Mouse (Mus musculus) small intestine, adult 2 months (tissue): ENCODE measurements at regions not wholly inside any gene's neighbourhood (a gene's known extent, or its start where the extent isn't known, plus 50 kb on each side); places are given as distances from the start of the nearest gene placed in this dataset.

ENCODE experiments used
- H3K27ac ChIP-seq: fragments of 200-500 bp; 2 replicates; pipeline ENCODE4 v1.5.1; 2012; ENCODE audit warnings: low read depth, low read length, control low read depth, inconsistent platforms; ENCODE audit not compliant: insufficient read depth
- H3K27me3 ChIP-seq: fragments of 200-500 bp; 2 replicates; pipeline ENCODE4 v1.6.1; 2012; ENCODE audit warnings: mild to moderate bottlenecking, moderate library complexity, low read length, inconsistent platforms; ENCODE audit not compliant: control insufficient read depth, insufficient read depth
- H3K36me3 ChIP-seq: fragments of 200-500 bp; 2 replicates; pipeline ENCODE4 v1.6.1; 2012; ENCODE audit warnings: mild to moderate bottlenecking, low read length, control low read depth, inconsistent platforms; ENCODE audit not compliant: control insufficient read depth, insufficient read depth
- H3K4me1 ChIP-seq: fragments of 200-500 bp; 2 replicates; pipeline ENCODE4 v1.6.1; 2012; ENCODE audit warnings: low read length, inconsistent platforms, mixed read lengths; ENCODE audit not compliant: control insufficient read depth, insufficient read depth, insufficient read length
- H3K4me3 ChIP-seq: fragments of 200-500 bp; 2 replicates; pipeline ENCODE4 v1.5.1; 2012; ENCODE audit warnings: low read depth, mild to moderate bottlenecking, control low read depth, inconsistent platforms, low read length, moderate library complexity
- CTCF ChIP-seq: fragments of 200-500 bp; IDR thresholded peaks from 2 replicates; pipeline ENCODE4 v1.5.1; 2012; ENCODE audit warnings: low read depth, mild to moderate bottlenecking, control low read depth, inconsistent platforms, low read length, moderate library complexity, mixed read lengths; ENCODE audit not compliant: insufficient replicate concordance, insufficient read length; ENCODE audit errors: extremely low read depth
- POLR2A ChIP-seq: fragments of 200-500 bp; IDR thresholded peaks from 2 replicates; pipeline ENCODE4 v1.6.1; 2012; ENCODE audit warnings: low read depth, mild to moderate bottlenecking, control low read depth, inconsistent platforms, low read length, moderate library complexity
- WGBS: fragments of 180-500 bp; shearing (Covaris S2); methylation state at CpG from one replicate; pipeline ENCODE4 v1.1.7; 2018; 5-methylcytosine and 5-hydroxymethylcytosine counted together

DNA sequence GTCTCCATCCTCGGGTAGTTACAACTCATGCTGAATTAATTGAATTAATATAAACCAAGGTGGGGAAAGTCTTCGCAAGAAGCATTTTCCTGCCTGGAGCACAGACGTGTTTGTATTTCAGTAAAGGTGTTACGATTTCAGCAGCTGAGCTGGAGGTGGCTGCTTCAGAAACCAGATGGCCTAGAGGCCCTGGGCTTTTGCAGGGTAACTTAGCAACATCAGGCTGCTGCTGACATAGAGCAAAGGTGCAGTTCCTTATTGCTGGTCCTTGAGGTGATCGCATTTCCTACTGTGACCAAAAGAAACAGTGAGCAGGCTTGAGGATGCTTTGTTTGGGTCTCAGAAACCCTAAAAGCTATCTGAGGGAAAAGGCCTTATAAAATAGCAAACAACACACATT, 141.3 kb upstream of the Vldlr start:
- H3K4me3 ChIP-seq = no peak overlapping the region
- 60% methylated on average over 5 of the region's 5 CpGs for WGBS
- no peaks in the 10 kb centered on the region for H3K27me3 ChIP-seq
- H3K27ac ChIP-seq = no peak overlapping the region
- no peaks in the 10 kb centered on the region for H3K4me1 ChIP-seq
- H3K36me3 ChIP-seq = no peaks in the 10 kb centered on the region
- no peak for TF ChIP-seq CTCF
- TF ChIP-seq POLR2A = no peak

DNA sequence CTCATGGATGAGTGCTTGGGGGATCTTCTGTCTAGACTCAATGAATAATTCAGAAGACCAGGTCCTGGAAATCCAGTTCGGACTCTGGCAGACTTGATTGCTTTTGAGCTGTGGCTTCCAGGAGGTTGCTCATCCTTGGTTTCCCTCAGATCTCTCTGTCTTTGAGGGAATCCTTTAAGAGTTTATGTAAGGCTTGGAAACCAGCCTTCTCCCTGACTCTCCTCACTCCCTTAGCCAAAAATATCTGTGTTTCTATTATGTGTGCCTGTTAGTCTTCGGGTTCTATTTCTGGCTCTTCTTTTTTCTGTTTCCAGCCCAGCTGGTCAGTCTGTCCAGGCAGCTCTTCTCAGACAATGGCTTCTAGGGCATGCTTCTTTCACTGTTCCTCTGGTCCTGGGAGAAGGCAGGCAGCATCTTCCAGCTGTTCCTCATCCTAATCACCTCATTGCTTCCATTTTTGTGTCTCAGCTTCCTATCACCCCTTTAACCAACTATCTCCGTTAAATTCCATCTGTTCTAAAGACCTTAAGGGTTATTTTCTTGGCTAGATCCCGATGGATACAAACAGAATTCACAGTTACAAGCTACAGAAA, 139.3 kb upstream of the Vldlr start:
- no peaks in the 10 kb centered on the region for H3K27me3 ChIP-seq
- no peaks in the 10 kb centered on the region for H3K36me3 ChIP-seq
- H3K4me3 ChIP-seq = no peak overlapping the region
- H3K27ac ChIP-seq = no peak overlapping the region
- H3K4me1 ChIP-seq = no peaks in the 10 kb centered on the region
- WGBS = 56% methylated on average over 4 of the region's 4 CpGs
- no peak for TF ChIP-seq CTCF
- TF ChIP-seq POLR2A = no peak

DNA sequence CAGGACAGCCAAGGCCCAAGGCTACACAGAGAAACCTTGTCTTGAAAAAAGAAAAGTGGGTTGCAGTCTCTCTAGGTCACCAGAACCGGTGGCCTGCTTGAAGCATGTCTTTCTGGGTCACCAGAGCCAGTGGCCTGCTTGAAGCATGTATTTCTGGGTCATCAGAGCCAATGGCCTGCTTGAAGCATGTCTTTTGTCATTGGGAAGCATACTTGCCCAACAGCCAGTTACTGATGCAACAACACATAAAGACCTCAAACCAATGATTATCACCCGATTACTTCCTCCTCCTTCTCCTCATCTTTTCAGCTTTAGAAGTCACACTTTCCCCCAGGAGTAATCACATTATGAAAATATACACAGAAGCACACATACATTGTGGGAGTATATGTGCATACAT, 128.9 kb upstream of the Vldlr start:
- Histone ChIP-seq H3K27me3 (no peaks in the 10 kb centered on the region), H3K27ac (no peak overlapping the region), H3K36me3 (no peaks in the 10 kb centered on the region), H3K4me1 (no peaks in the 10 kb centered on the region), H3K4me3 (no peak overlapping the region)
- WGBS = 65% methylated on average over 2 of the region's 2 CpGs
- TF ChIP-seq POLR2A = no peak
- TF ChIP-seq CTCF = no peak

DNA sequence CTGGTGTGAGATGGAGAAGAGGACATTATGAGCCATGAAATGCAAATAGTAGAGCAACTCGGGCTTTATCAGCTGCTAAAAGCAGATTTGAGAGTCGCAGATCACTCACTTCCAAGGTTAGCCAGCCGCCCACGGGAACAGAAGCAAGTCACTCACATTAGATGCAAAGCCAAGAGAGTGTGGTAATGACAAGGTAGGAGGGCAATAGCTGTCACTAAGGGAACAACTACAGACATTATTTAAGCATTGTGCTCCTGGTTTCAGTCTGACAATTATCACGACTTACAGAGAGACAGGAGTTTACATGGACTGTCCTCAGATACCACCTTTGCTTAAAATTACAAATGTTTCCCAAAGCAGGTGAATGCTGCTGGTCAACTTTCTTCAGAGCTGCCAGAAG, 128.5 kb upstream of the Vldlr start:
- H3K4me3 ChIP-seq = no peak overlapping the region

DNA sequence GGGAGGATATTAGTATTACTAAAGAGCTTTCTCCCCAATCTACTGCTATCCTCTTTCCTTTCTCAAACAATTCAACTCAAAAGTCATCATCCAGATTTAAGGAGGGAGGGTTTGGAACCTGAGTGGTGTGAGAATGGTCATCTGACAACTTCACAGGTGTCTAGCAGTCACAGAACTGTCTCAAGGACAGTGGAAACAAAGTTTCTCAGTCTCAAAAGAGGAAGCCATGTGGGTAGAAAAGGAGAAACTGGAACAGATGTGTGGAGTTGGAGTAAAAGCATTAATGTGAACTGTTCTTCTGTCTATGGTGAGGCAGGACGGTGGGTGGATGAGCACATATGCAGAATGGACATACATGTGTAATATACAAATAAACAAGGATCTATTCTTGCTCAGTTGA, 127.2 kb upstream of the Vldlr start:
- no peak overlapping the region for H3K4me3 ChIP-seq
- TF ChIP-seq POLR2A = no peak
- WGBS = 67% methylated on average over 1 of the region's 1 CpGs
- no peaks in the 10 kb centered on the region for H3K27me3 ChIP-seq
- no peak overlapping the region for H3K27ac ChIP-seq
- no peaks in the 10 kb centered on the region for H3K36me3 ChIP-seq
- H3K4me1 ChIP-seq = no peaks in the 10 kb centered on the region

More for the DNA sequence above, 128.5 kb upstream of the Vldlr start:
- Histone ChIP-seq H3K27ac (no peak overlapping the region), H3K4me1 (no peaks in the 10 kb centered on the region), H3K27me3 (no peaks in the 10 kb centered on the region), H3K36me3 (no peaks in the 10 kb centered on the region)
- TF ChIP-seq CTCF (no peak), POLR2A (no peak)
- WGBS = 71% methylated on average over 5 of the region's 5 CpGs

DNA sequence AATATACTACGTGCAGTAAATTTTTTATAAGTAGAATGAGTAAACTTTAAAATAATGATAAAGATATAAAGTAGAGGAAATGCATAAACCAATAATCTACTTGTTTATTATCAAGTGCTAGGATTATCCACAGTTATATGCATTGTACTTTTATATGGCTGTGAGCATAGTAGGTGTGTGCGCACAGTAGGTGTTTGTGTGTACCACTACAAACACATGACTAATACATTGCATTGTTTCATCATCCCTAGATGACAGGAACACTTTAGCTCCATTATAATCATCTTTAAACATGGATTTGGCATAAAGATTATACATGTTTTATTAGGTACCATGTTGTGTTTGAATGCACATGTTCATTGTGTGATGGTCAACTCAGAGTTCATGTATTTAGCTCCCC, 124.7 kb upstream of the Vldlr start:
- H3K4me1 ChIP-seq = no peaks in the 10 kb centered on the region
- H3K36me3 ChIP-seq = no peaks in the 10 kb centered on the region
- H3K27ac ChIP-seq = no peak overlapping the region
- no peaks in the 10 kb centered on the region for H3K27me3 ChIP-seq
- H3K4me3 ChIP-seq = no peak overlapping the region
- WGBS = 83% methylated on average over 2 of the region's 2 CpGs
- TF ChIP-seq POLR2A (no peak), CTCF (no peak)

DNA sequence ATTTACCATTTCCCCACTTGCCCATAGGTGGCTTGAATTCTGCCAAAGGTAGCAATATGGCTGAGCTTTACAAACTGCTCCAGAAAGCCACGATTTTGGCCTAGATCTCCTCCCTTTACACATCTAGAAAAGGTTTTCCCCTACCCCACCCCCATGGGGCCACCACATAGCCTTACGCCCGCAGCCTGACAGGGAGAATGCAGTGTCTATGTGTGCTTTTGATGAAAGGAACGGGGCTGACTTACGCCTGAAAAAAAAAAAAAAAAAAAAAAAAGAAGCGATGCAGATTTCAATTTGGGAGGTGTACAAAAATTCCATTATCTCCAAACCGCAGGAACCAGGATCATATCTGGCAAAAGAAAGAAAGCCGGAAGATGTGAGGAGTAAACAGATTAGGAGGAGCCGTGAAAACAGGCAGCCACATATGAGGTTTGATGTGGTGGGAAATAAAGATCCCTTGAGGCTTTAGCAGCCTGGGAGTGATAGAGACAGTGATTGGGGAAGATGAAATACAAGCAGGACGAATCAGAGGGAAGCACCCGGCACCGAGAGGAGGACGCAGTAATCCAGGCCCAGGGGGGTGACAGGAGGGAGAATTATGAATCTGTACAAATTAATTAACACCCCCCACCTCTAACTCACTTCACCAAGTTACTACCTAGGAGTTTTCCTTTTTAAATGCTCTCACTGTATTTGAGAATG, 121.4 kb upstream of the Vldlr start:
- Histone ChIP-seq H3K36me3 (no peaks in the 10 kb centered on the region), H3K27me3 (no peaks in the 10 kb centered on the region), H3K27ac (no peak overlapping the region), H3K4me1 (no peaks in the 10 kb centered on the region), H3K4me3 (no peak overlapping the region)
- TF ChIP-seq POLR2A = no peak
- no peak for TF ChIP-seq CTCF
- 82% methylated on average over 13 of the region's 13 CpGs for WGBS
